ENCODE assay signal across 19 mouse cellular contexts in genomic region chr5:144926275-144926674, GRCm38 (mm10).
"Had no signal": no experiment of that assay in that cellular context is flagged by ENCODE, and none has a peak within 500 bp of the region (broad histone marks: within the 10 kb centered on the region; RNA-seq: fewer than 3 reads in every experiment).

No protein-coding gene starts in this region.

- DNase-seq: liver, postnatal 0 days; lung, adult 2 months; lung, postnatal 14 days; lung, postnatal 4 days; midbrain, embryonic 14.5 days; retina, postnatal 1 day; right cerebral cortex, adult 18-20 months; right cerebral cortex, postnatal 25 days; right cerebral cortex, postnatal 4 days; spleen, adult 18-20 months; thymus, adult 18-20 months; thymus, postnatal 14 days; thymus, postnatal 36 days had no signal

- ATAC-seq: liver, postnatal 0 days; lung, postnatal 0 days had no signal

- H3K4me3 ChIP-seq: lung, embryonic 15.5 days; midbrain, embryonic 10.5 days; midbrain, embryonic 12.5 days; neural tube, embryonic 13.5 days; neural tube, embryonic 15.5 days had no signal

- H3K27ac ChIP-seq: lung, embryonic 15.5 days; midbrain, embryonic 10.5 days; midbrain, embryonic 12.5 days; neural tube, embryonic 13.5 days; neural tube, embryonic 15.5 days had no signal
